In the genomic region with DNA sequence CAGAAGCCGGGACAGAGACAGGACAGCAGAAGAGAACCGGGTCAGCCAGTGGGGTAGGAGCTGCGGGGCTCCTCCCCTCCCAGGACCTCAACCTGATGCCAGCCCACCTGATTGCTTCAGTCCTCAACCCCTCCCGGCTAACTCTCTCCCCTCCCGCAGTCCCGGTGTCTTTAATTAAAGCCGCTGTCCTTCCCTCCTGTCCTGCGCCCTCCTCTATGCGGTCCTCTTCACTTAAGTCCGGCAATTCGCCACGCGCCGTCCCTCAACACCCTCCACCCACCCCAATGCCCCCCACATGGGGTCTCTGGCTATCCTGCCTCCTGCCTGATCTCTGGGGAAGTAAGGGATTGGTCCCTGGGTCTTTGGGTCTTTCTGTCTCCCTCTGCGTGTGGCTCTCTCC, we compare ENCODE assay signal across 35 mouse cellular contexts. TPM values are rescaled to one million over a fixed set of nuclear protein-coding genes. Genes with fewer than 3 reads are reported as not detected.
DNase-seq lines count a peak whose midpoint lies in the region; ATAC-seq lines count a peak whose summit lies in the region.
"Had no signal": no experiment of that assay in that cellular context is flagged by ENCODE, and none has a peak within 500 bp of the region (broad histone marks: within the 10 kb centered on the region; RNA-seq: fewer than 3 reads in every experiment).

No protein-coding gene starts in this region.

- H3K4me1 ChIP-seq in heart, embryonic 10.5 days, result peaks cover 26% of the 10 kb centered on the region
- H3K4me1 ChIP-seq in embryonic facial prominence, embryonic 10.5 days, result peaks cover 54% of the 10 kb centered on the region
- H3K4me1 ChIP-seq in hindbrain, embryonic 16.5 days (ENCODE audit: control insufficient read depth, insufficient read depth, low read depth, low read length), result peaks cover 6% of the 10 kb centered on the region
- peaks cover 19% of the 10 kb centered on the region for H3K4me1 ChIP-seq in midbrain, embryonic 14.5 days (ENCODE audit: control insufficient read depth, insufficient read depth, low read length)
- H3K4me1 ChIP-seq: liver, embryonic 12.5 days had no signal

- WGBS in heart, embryonic 10.5 days, result under 1% methylated on average over 15 of the region's 15 CpGs
- under 1% methylated on average over 15 of the region's 15 CpGs for WGBS in embryonic facial prominence, embryonic 10.5 days
- 1% methylated on average over 13 of the region's 15 CpGs for WGBS in hindbrain, embryonic 16.5 days
- 0% methylated on average over 15 of the region's 15 CpGs for WGBS in midbrain, embryonic 14.5 days

- H3K4me3 ChIP-seq in heart, embryonic 10.5 days, result 0 out of 2 replicates have a peak overlapping the region, but pooled peaks have one; percentile 13
- H3K4me3 ChIP-seq in embryonic facial prominence, embryonic 10.5 days, result peak overlapping the region; percentile 27
- H3K4me3 ChIP-seq in hindbrain, embryonic 16.5 days (ENCODE audit: low read length), result no peak overlapping the region
- H3K4me3 ChIP-seq in midbrain, embryonic 14.5 days (replicated peaks; ENCODE audit: low read depth, low read length), result peak overlapping the region; percentile 9; the same call in 1 of the 2 replicates
- H3K4me3 ChIP-seq: embryonic facial prominence, embryonic 12.5 days; heart, embryonic 15.5 days; left cerebral cortex, adult 2 months; liver, embryonic 12.5 days; myocyte; neural tube, embryonic 12.5 days had no signal

- no peak for ATAC-seq in hindbrain, embryonic 16.5 days
- ATAC-seq in midbrain, embryonic 14.5 days (ENCODE audit: low FRiP score, low TSS enrichment), result no peak
- ATAC-seq: activated CD4-positive, CD25-positive, alpha-beta regulatory T cell, adult 4 months; liver, embryonic 12.5 days; liver, postnatal 0 days; lung, postnatal 0 days had no signal

- DNase-seq in heart, embryonic 10.5 days (ENCODE audit: low spot score), result no peak
- no peak for DNase-seq in heart, postnatal 4 days
- no peak for DNase-seq in embryonic facial prominence, embryonic 10.5 days (ENCODE audit: low spot score)
- DNase-seq in midbrain, embryonic 14.5 days, result no peak
- DNase-seq in urinary bladder, adult 2 months (ENCODE audit: low spot score), result no peak
- DNase-seq in left cerebral cortex, adult 11 months (ENCODE audit: low spot score), result no peak
- DNase-seq in adrenal gland, postnatal 4 days (ENCODE audit: low spot score in 2 of 2), result no peak
- DNase-seq: adrenal gland, adult 8-10 months; cerebellum, adult 8-10 months; cerebellum, postnatal 36 days; gastrocnemius, postnatal 10 days; kidney, adult 11 months; kidney, postnatal 14 days; liver, postnatal 0 days; right cerebral cortex, adult 18-20 months; thymus, adult 18-20 months; thymus, postnatal 25 days had no signal

- peaks cover 11% of the 10 kb centered on the region for H3K36me3 ChIP-seq in heart, embryonic 10.5 days
- peaks cover 11% of the 10 kb centered on the region for H3K36me3 ChIP-seq in embryonic facial prominence, embryonic 10.5 days (replicated peaks)
- H3K36me3 ChIP-seq in hindbrain, embryonic 16.5 days (ENCODE audit: control insufficient read depth, insufficient read depth, low read length), result peaks cover 2% of the 10 kb centered on the region; the same call in 1 of the 2 replicates
- peaks cover 9% of the 10 kb centered on the region for H3K36me3 ChIP-seq in midbrain, embryonic 14.5 days (ENCODE audit: control insufficient read depth, insufficient read depth, low read length)
- H3K36me3 ChIP-seq: heart, embryonic 15.5 days had no signal

- no peak overlapping the region for H3K27ac ChIP-seq in heart, embryonic 10.5 days
- H3K27ac ChIP-seq in embryonic facial prominence, embryonic 10.5 days (replicated peaks), result no peak overlapping the region
- H3K27ac ChIP-seq in hindbrain, embryonic 16.5 days (ENCODE audit: low read depth, low read length), result no peak overlapping the region
- no peak overlapping the region for H3K27ac ChIP-seq in midbrain, embryonic 14.5 days (replicated peaks; ENCODE audit: low read depth, low read length)
- H3K27ac ChIP-seq: embryonic facial prominence, embryonic 12.5 days; heart, embryonic 15.5 days; left cerebral cortex, adult 2 months; liver, embryonic 12.5 days; macrophage; neural tube, embryonic 12.5 days; stomach, postnatal 0 days had no signal

- peaks cover 96% of the 10 kb centered on the region for H3K27me3 ChIP-seq in heart, embryonic 10.5 days (ENCODE audit: insufficient read depth, poor library complexity, severe bottlenecking)
- peaks cover 100% of the 10 kb centered on the region for H3K27me3 ChIP-seq in embryonic facial prominence, embryonic 10.5 days (replicated peaks; ENCODE audit: low read depth, poor library complexity, severe bottlenecking)
- peaks cover 47% of the 10 kb centered on the region for H3K27me3 ChIP-seq in hindbrain, embryonic 16.5 days (replicated peaks; ENCODE audit: control insufficient read depth, insufficient read depth, low read length)
- H3K27me3 ChIP-seq in midbrain, embryonic 14.5 days (ENCODE audit: control insufficient read depth, insufficient read depth, low read length), result peaks cover 48% of the 10 kb centered on the region

- no peak overlapping the region for H3K4me2 ChIP-seq in hindbrain, embryonic 16.5 days (ENCODE audit: low read length)
- peak overlapping the region; percentile 28 for H3K4me2 ChIP-seq in midbrain, embryonic 14.5 days (ENCODE audit: low read length)
- H3K4me2 ChIP-seq: embryonic facial prominence, embryonic 12.5 days; heart, embryonic 15.5 days; liver, embryonic 12.5 days; neural tube, embryonic 12.5 days had no signal

- H3K9ac ChIP-seq in hindbrain, embryonic 16.5 days (ENCODE audit: low read depth, low read length), result 0 out of 2 replicates have a peak overlapping the region, but pooled peaks have one; percentile 38
- no peak overlapping the region for H3K9ac ChIP-seq in midbrain, embryonic 14.5 days (replicated peaks; ENCODE audit: low read length)
- H3K9ac ChIP-seq: embryonic facial prominence, embryonic 12.5 days; heart, embryonic 15.5 days; liver, embryonic 12.5 days; liver, postnatal 0 days; neural tube, embryonic 12.5 days had no signal

- no peaks in the 10 kb centered on the region for H3K9me3 ChIP-seq in heart, embryonic 10.5 days
- H3K9me3 ChIP-seq in embryonic facial prominence, embryonic 10.5 days, result no peaks in the 10 kb centered on the region
- H3K9me3 ChIP-seq in hindbrain, embryonic 16.5 days (ENCODE audit: control insufficient read depth, low read length), result no peaks in the 10 kb centered on the region
- no peaks in the 10 kb centered on the region for H3K9me3 ChIP-seq in midbrain, embryonic 14.5 days (ENCODE audit: control insufficient read depth, low read length)
- H3K9me3 ChIP-seq: embryonic facial prominence, embryonic 12.5 days; heart, embryonic 15.5 days; liver, embryonic 12.5 days; neural tube, embryonic 12.5 days had no signal

RNA-seq across cellular contexts. Expression of gene Gm4881, which starts 12.6 kb away (rescaled TPM):
- polyA plus RNA-seq in heart, embryonic 10.5 days (2016; fragmentation: Nextera tagmentation; extraction: Ambion mirVana), result not detected in 2 replicates
- total RNA-seq in heart, postnatal 4 days (2021), result not detected
- polyA plus RNA-seq in embryonic facial prominence, embryonic 10.5 days (2016; fragmentation: Nextera tagmentation; extraction: Ambion mirVana), result 0.17 TPM in 1 of 2 replicates, not detected in the other
- 4.6 and 5.2 TPM in 2 replicates for polyA plus RNA-seq in hindbrain, embryonic 16.5 days (2015; fragmentation: Nextera tagmentation; extraction: Ambion mirVana)
- 5.0 and 6.1 TPM in 2 replicates for polyA plus RNA-seq in midbrain, embryonic 14.5 days (2014; fragmentation: Nextera tagmentation; extraction: Ambion mirVana)
- polyA plus RNA-seq in urinary bladder, adult 2 months (2012; rRNA removed), result not detected in 2 replicates
- total RNA-seq in adrenal gland, postnatal 4 days (2021), result not detected
- total RNA-seq: adrenal gland, adult 8-10 months; gastrocnemius, postnatal 10 days; heart, postnatal 25 days; layer of hippocampus, adult 18-20 months; layer of hippocampus, postnatal 10 days; left cerebral cortex, adult 2 months; left cerebral cortex, postnatal 25 days had no signal
- polyA plus RNA-seq: activated CD4-positive, CD25-positive, alpha-beta regulatory T cell, adult 4 months; embryonic facial prominence, embryonic 12.5 days; gonadal fat pad, adult 2 months; heart, embryonic 15.5 days; kidney, embryonic 14.5 days; liver, embryonic 12.5 days; liver, postnatal 0 days; lung, postnatal 0 days; macrophage; myocyte; spleen, adult 2 months; stomach, postnatal 0 days had no signal

RNA-seq across cellular contexts. Expression of gene Arhgef1, which starts 28.9 kb away (rescaled TPM):
- polyA plus RNA-seq in heart, embryonic 10.5 days (2016; fragmentation: Nextera tagmentation; extraction: Ambion mirVana), result 83.4 and 87.5 TPM in 2 replicates
- total RNA-seq in heart, postnatal 4 days (2021), result 10 to 100 TPM; 87.0 to 88.2 TPM
- 79.9 and 87.0 TPM in 2 replicates for polyA plus RNA-seq in embryonic facial prominence, embryonic 10.5 days (2016; fragmentation: Nextera tagmentation; extraction: Ambion mirVana)
- 47.0 and 62.1 TPM in 2 replicates for polyA plus RNA-seq in hindbrain, embryonic 16.5 days (2015; fragmentation: Nextera tagmentation; extraction: Ambion mirVana)
- polyA plus RNA-seq in midbrain, embryonic 14.5 days (2014; fragmentation: Nextera tagmentation; extraction: Ambion mirVana), result 44.7 and 51.0 TPM in 2 replicates
- 174 and 180 TPM in 2 replicates for polyA plus RNA-seq in urinary bladder, adult 2 months (2012; rRNA removed)
- 100 to 1,000 TPM; 159 to 161 TPM for total RNA-seq in adrenal gland, postnatal 4 days (2021)

RNA-seq across cellular contexts. Expression of gene Cd79a, which starts 34.5 kb away (rescaled TPM):
- polyA plus RNA-seq in heart, embryonic 10.5 days (2016; fragmentation: Nextera tagmentation; extraction: Ambion mirVana), result 0.26 and 0.40 TPM in 2 replicates
- 1 to 10 TPM in 1 of 2 experiments, under 1 TPM in 1; 0.88 to 1.4 TPM for total RNA-seq in heart, postnatal 4 days (2021)
- polyA plus RNA-seq in embryonic facial prominence, embryonic 10.5 days (2016; fragmentation: Nextera tagmentation; extraction: Ambion mirVana), result 0.26 and 0.40 TPM in 2 replicates
- 0.34 and 0.39 TPM in 2 replicates for polyA plus RNA-seq in hindbrain, embryonic 16.5 days (2015; fragmentation: Nextera tagmentation; extraction: Ambion mirVana)
- 0.28 TPM in 1 of 2 replicates, not detected in the other for polyA plus RNA-seq in midbrain, embryonic 14.5 days (2014; fragmentation: Nextera tagmentation; extraction: Ambion mirVana)
- 0.65 and 0.74 TPM in 2 replicates for polyA plus RNA-seq in urinary bladder, adult 2 months (2012; rRNA removed)
- total RNA-seq in adrenal gland, postnatal 4 days (2021), result 1 to 10 TPM; 1.1 to 3.2 TPM
- total RNA-seq: layer of hippocampus, postnatal 10 days had no signal
- polyA plus RNA-seq: liver, embryonic 12.5 days had no signal

RNA-seq across cellular contexts. Expression of gene Rabac1, which starts 40.9 kb away (rescaled TPM):
- polyA plus RNA-seq in heart, embryonic 10.5 days (2016; fragmentation: Nextera tagmentation; extraction: Ambion mirVana), result 114 and 151 TPM in 2 replicates
- total RNA-seq in heart, postnatal 4 days (2021), result 100 to 1,000 TPM; 212 to 234 TPM
- polyA plus RNA-seq in embryonic facial prominence, embryonic 10.5 days (2016; fragmentation: Nextera tagmentation; extraction: Ambion mirVana), result 69.5 and 76.1 TPM in 2 replicates
- 345 and 404 TPM in 2 replicates for polyA plus RNA-seq in hindbrain, embryonic 16.5 days (2015; fragmentation: Nextera tagmentation; extraction: Ambion mirVana)
- polyA plus RNA-seq in midbrain, embryonic 14.5 days (2014; fragmentation: Nextera tagmentation; extraction: Ambion mirVana), result 234 and 311 TPM in 2 replicates
- polyA plus RNA-seq in urinary bladder, adult 2 months (2012; rRNA removed), result 367 and 429 TPM in 2 replicates
- 100 to 1,000 TPM; 204 to 208 TPM for total RNA-seq in adrenal gland, postnatal 4 days (2021)

RNA-seq across cellular contexts. Expression of gene Rps19, which starts 47.5 kb away (rescaled TPM):
- polyA plus RNA-seq in heart, embryonic 10.5 days (2016; fragmentation: Nextera tagmentation; extraction: Ambion mirVana), result 1,532 and 1,854 TPM in 2 replicates
- 100 to 1,000 TPM; 902 to 929 TPM for total RNA-seq in heart, postnatal 4 days (2021)
- polyA plus RNA-seq in embryonic facial prominence, embryonic 10.5 days (2016; fragmentation: Nextera tagmentation; extraction: Ambion mirVana), result 2,181 and 2,235 TPM in 2 replicates
- 1,005 and 1,089 TPM in 2 replicates for polyA plus RNA-seq in hindbrain, embryonic 16.5 days (2015; fragmentation: Nextera tagmentation; extraction: Ambion mirVana)
- 1,428 and 1,598 TPM in 2 replicates for polyA plus RNA-seq in midbrain, embryonic 14.5 days (2014; fragmentation: Nextera tagmentation; extraction: Ambion mirVana)
- polyA plus RNA-seq in urinary bladder, adult 2 months (2012; rRNA removed), result 1,077 and 1,084 TPM in 2 replicates
- total RNA-seq in adrenal gland, postnatal 4 days (2021), result 1,000 to 10,000 TPM; 1,415 to 1,431 TPM
